Mouse (Mus musculus) hindbrain, embryonic 13.5 days (tissue): Measurements from ENCODE around the gene Rapgef2. TPM values are rescaled to one million over a fixed set of nuclear protein-coding genes. Genes with fewer than 3 reads are reported as not detected.

ENCODE experiments used
- polyA plus RNA-seq: library from polyadenylated mRNA; unstranded; fragments of >200 nt; fragmentation: Nextera tagmentation; extraction: Ambion mirVana; gene quantifications from 2 replicates; pipeline ENCODE4 v1.2.1, GENCODE M21; 2015

The Rapgef2 gene
- polyA plus RNA-seq, 1 experiment from 2014 or later = 9.5 TPM

Other genes with a start within 250 kb of the Rapgef2 start
- gene Gm17359, start 50.1 kb upstream of the Rapgef2 start, polyA plus RNA-seq = 0.22 TPM in 1 of 2 replicates, not detected in the other